Mouse (Mus musculus) right cerebral cortex, postnatal 4 days (tissue): ENCODE results near the gene Zfp575.
A peak's percentile ranks its signal among the peaks of the same experiment; 100 is the strongest.

ENCODE experiments used
- DNase-seq: peaks from one replicate; pipeline ENCODE4 v3.0.0-alpha.2; 2022

Zfp575 gene

GRCm38 (mm10) chr7:24600941-24601597 is 13.6 kb upstream of the Zfp575 start:
- peak; percentile 100 for DNase-seq

- no peak for DNase-seq
Observed at GRCm38 (mm10) chr7:24599211-24600067, 12.0 kb upstream of the Zfp575 start.

GRCm38 (mm10) chr7:24598121-24598520 is 10.7 kb upstream of the Zfp575 start:
- no peak for DNase-seq

GRCm38 (mm10) chr7:24595464-24595863 is 8.0 kb upstream of the Zfp575 start:
- DNase-seq, result no peak

- DNase-seq, result no peak
Observed at GRCm38 (mm10) chr7:24594309-24594803, 6.9 kb upstream of the Zfp575 start.

GRCm38 (mm10) chr7:24593621-24594308 is 6.3 kb upstream of the Zfp575 start:
- DNase-seq, result peak; percentile 57

- DNase-seq, result no peak
Observed at GRCm38 (mm10) chr7:24592781-24593180, 5.3 kb upstream of the Zfp575 start.

- DNase-seq, result no peak
Observed at GRCm38 (mm10) chr7:24592163-24592562, 4.7 kb upstream of the Zfp575 start.

- no peak for DNase-seq
Observed at GRCm38 (mm10) chr7:24591735-24592134, 4.3 kb upstream of the Zfp575 start.

- no peak for DNase-seq
Observed at GRCm38 (mm10) chr7:24588336-24588735, 895 bp upstream of the Zfp575 start.

- DNase-seq, result no peak
Observed at GRCm38 (mm10) chr7:24586828-24587227, 613 bp downstream of the Zfp575 start.

- no peak for DNase-seq
Observed at GRCm38 (mm10) chr7:24585995-24586394, 1.4 kb downstream of the Zfp575 start.

GRCm38 (mm10) chr7:24584876-24585275 is 2.6 kb downstream of the Zfp575 start:
- no peak for DNase-seq

- no peak for DNase-seq
Observed at GRCm38 (mm10) chr7:24577811-24578210, 9.6 kb downstream of the Zfp575 start.

- no peak for DNase-seq
Observed at GRCm38 (mm10) chr7:24574224-24574796, 13.1 kb downstream of the Zfp575 start.

- DNase-seq, result no peak
Observed at GRCm38 (mm10) chr7:24572455-24572854, 15.0 kb downstream of the Zfp575 start.

GRCm38 (mm10) chr7:24571071-24571470 is 16.4 kb downstream of the Zfp575 start:
- no peak for DNase-seq

GRCm38 (mm10) chr7:24568512-24568911 is 18.9 kb downstream of the Zfp575 start:
- no peak for DNase-seq

GRCm38 (mm10) chr7:24566206-24566605 is 21.2 kb downstream of the Zfp575 start:
- DNase-seq, result no peak

GRCm38 (mm10) chr7:24565627-24566026 is 21.8 kb downstream of the Zfp575 start:
- DNase-seq, result no peak

GRCm38 (mm10) chr7:24564607-24565265 is 22.7 kb downstream of the Zfp575 start:
- peak; percentile 71 for DNase-seq

- DNase-seq, result no peak
Observed at GRCm38 (mm10) chr7:24563837-24564206, 23.6 kb downstream of the Zfp575 start.
